Mouse (Mus musculus): ENCODE measurements around the gene Zfp37.
"Not testable (repeated sequence)": the region's sequence is repeated elsewhere in the genome, so short reads cannot be mapped to it uniquely, and the experiment has no call there.

Gene Zfp37

GRCm38 (mm10) chr4:62208696-62209380, 22.0 kb downstream of the Zfp37 start:
- DNase-seq (ENCODE audit: low spot score): no peak

GRCm38 (mm10) chr4:62207851-62208695, 22.8 kb downstream of the Zfp37 start:
- no peak for DNase-seq (ENCODE audit: low spot score)

DNA sequence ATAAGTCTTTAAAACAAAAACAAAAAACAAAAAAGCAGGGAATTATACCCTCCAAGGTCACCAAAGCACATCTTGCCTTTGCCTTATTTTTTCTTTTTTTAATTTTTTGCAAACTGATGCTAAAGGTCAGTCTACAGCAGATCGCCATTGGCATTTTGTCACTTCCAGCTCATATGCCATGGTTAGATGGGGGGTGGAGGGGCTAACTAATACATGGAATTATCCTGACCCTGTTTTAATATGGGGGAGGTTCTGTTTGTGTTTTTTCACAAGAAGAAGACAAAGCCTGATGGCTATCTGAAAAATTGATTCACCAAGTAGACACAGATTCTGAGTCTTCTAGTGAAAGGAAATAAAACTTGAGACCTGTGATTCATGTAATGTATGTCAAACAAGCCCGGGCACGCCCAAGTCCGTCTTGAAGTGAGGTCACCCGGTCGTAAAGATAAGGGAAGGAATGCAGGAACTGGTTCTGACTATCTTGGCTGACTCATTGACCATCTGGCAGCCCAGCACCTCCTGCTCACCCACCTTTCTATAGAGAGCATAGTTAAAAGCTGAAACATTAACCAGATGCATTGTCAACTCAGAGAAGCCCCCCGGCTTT, 30.8 kb downstream of the Zfp37 start:
- DNase-seq (ENCODE audit: low spot score): no peak

GRCm38 (mm10) chr4:62188778-62189177, 42.1 kb downstream of the Zfp37 start:
- DNase-seq (ENCODE audit: low spot score): no peak

DNA sequence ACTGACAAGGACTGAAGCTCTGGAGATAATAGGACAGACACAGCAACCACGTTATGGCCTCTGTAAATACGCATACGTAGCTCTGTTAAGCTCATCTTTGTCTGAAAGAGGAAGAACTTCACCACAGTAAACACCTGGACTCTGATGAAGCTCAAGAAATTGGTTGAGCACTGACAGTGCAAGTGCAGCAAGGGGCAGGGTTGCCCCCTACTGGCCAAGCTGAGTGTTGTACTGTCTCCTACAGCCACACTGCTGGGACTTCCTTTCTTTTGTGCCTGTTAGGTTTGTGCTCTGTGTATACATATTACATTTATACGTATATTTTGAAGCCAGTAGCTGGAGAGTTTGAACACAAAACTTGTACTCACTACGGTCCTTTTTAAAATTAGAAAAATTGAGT, 53.6 kb downstream of the Zfp37 start:
- no peak for DNase-seq (ENCODE audit: low spot score)

GRCm38 (mm10) chr4:62174471-62174870, 56.4 kb downstream of the Zfp37 start:
- DNase-seq (ENCODE audit: low spot score): no peak

- DNase-seq (ENCODE audit: low spot score): not testable (repeated sequence)
Measured at GRCm38 (mm10) chr4:62167636-62168035, 63.2 kb downstream of the Zfp37 start.

- DNase-seq (ENCODE audit: low spot score): no peak
Measured at GRCm38 (mm10) chr4:62158401-62158800, 72.4 kb downstream of the Zfp37 start.

GRCm38 (mm10) chr4:62150811-62151210, 80.0 kb downstream of the Zfp37 start, which contains the start of gene Mup21:
Gene Mup21, minus strand, starts transcription at chr4:62150863.
- DNase-seq (ENCODE audit: low spot score): no peak

All from T-cell, adult 2 months (primary cell).